Mouse (Mus musculus): ENCODE results near the gene Dnhd1.

- TF ChIP-seq CTCF (IDR thresholded peaks at IDR 0.05; ENCODE audit: low read depth), result no peak
- TF ChIP-seq EP300 (IDR thresholded peaks at IDR 0.05; ENCODE audit: low read depth), result no peak
These were observed 71.3 kb downstream of the Dnhd1 start for GRCm38 (mm10) chr7:105721916-105722315.

Measured in liver, postnatal 0 days (tissue).